Mouse (Mus musculus) layer of hippocampus, postnatal 10 days (tissue): ENCODE data around the gene Dusp22. TPM values are rescaled to one million over a fixed set of nuclear protein-coding genes. Genes with fewer than 3 reads are reported as not detected.

ENCODE experiments used
- DNase-seq, 2 experiments: peaks; one replicate each; pipeline ENCODE4 v3.0.0; 2021; ENCODE audit warnings: low spot score in 2 of 2
- total RNA-seq, 2 experiments: library from RNA; stranded (reverse); gene quantifications; 2 replicates each; pipeline ENCODE4 v1.2.3; 2021

Dusp22 gene
- total RNA-seq, 2 experiments from 2014 or later = 23.8 to 26.3 TPM

GRCm38 (mm10) chr13:30668301-30668700 is 8.5 kb downstream of the Dusp22 start:
- DNase-seq = no peak

GRCm38 (mm10) chr13:30669277-30669676 is 9.5 kb downstream of the Dusp22 start:
- DNase-seq = no peak

- DNase-seq = no peak
Observed at GRCm38 (mm10) chr13:30673878-30674277, 14.1 kb downstream of the Dusp22 start.

- no peak for DNase-seq
Observed at GRCm38 (mm10) chr13:30678822-30679221, 19.0 kb downstream of the Dusp22 start.

- no peak for DNase-seq
Observed at GRCm38 (mm10) chr13:30681866-30682265, 22.1 kb downstream of the Dusp22 start.

- DNase-seq = no peak
Observed at GRCm38 (mm10) chr13:30682328-30682727, 22.5 kb downstream of the Dusp22 start.

- DNase-seq = no peak
Observed at GRCm38 (mm10) chr13:30684614-30685122, 24.9 kb downstream of the Dusp22 start.

GRCm38 (mm10) chr13:30685957-30686356 is 26.2 kb downstream of the Dusp22 start:
- DNase-seq = no peak

- no peak for DNase-seq
Observed at GRCm38 (mm10) chr13:30688035-30688616, 28.3 kb downstream of the Dusp22 start.

- DNase-seq = no peak
Observed at GRCm38 (mm10) chr13:30689475-30689874, 29.7 kb downstream of the Dusp22 start.

GRCm38 (mm10) chr13:30691441-30692292 is 31.9 kb downstream of the Dusp22 start:
- no peak for DNase-seq

- no peak for DNase-seq
Observed at GRCm38 (mm10) chr13:30692644-30693385, 33.0 kb downstream of the Dusp22 start.

GRCm38 (mm10) chr13:30695232-30695631 is 35.4 kb downstream of the Dusp22 start:
- DNase-seq = no peak

- DNase-seq = no peak
Observed at GRCm38 (mm10) chr13:30695890-30696289, 36.1 kb downstream of the Dusp22 start.

- DNase-seq = no peak
Observed at GRCm38 (mm10) chr13:30697880-30698279, 38.1 kb downstream of the Dusp22 start.

GRCm38 (mm10) chr13:30702695-30703094 is 42.9 kb downstream of the Dusp22 start:
- DNase-seq = no peak

- DNase-seq = no peak
Observed at GRCm38 (mm10) chr13:30704246-30705095, 44.7 kb downstream of the Dusp22 start.

- DNase-seq = no peak
Observed at GRCm38 (mm10) chr13:30711066-30711465, 51.3 kb downstream of the Dusp22 start.

GRCm38 (mm10) chr13:30711711-30712110 is 51.9 kb downstream of the Dusp22 start:
- DNase-seq = no peak

GRCm38 (mm10) chr13:30712280-30712679 is 52.5 kb downstream of the Dusp22 start:
- DNase-seq = no peak

GRCm38 (mm10) chr13:30713621-30714020 is 53.8 kb downstream of the Dusp22 start:
- no peak for DNase-seq
